Mouse (Mus musculus) brain, embryonic 14.5 days (tissue): ENCODE measurements around the gene Hist2h4.

Experiments used
- CTCF ChIP-seq: fragments of 200-500 bp; IDR thresholded peaks from 2 replicates; pipeline ENCODE4 v1.5.1; 2012; ENCODE audit warnings: inconsistent platforms, mild to moderate bottlenecking, moderate library complexity, borderline replicate concordance; ENCODE audit not compliant: insufficient read depth, insufficient read length; ENCODE audit errors: extremely low read depth
- POLR2A ChIP-seq: fragments of 200-500 bp; IDR thresholded peaks from 2 replicates; pipeline ENCODE4 v1.6.1; 2012; ENCODE audit warnings: mild to moderate bottlenecking, inconsistent platforms, borderline replicate concordance; ENCODE audit not compliant: poor library complexity, insufficient read depth, insufficient read length, severe bottlenecking; ENCODE audit errors: extremely low read depth

GRCm38 (mm10) chr3:96250890-96251289 is 12.2 kb downstream of the Hist2h4 start:
- no peak for TF ChIP-seq CTCF
- TF ChIP-seq POLR2A: no peak
